Mouse (Mus musculus) c-Kit-positive CD71-positive TER-119-negative erythroid progenitor cells, embryonic 14.5 days (primary cell): ENCODE data around the gene Zdhhc1.

ENCODE experiments used
- DNase-seq: peaks from one replicate; pipeline ENCODE4 v3.0.0-alpha.2; 2013; ENCODE audit warnings: low read depth

The Zdhhc1 gene

GRCm38 (mm10) chr8:105517346-105517745 lies 20.6 kb upstream of the Zdhhc1 start:
- DNase-seq, result no peak

DNA sequence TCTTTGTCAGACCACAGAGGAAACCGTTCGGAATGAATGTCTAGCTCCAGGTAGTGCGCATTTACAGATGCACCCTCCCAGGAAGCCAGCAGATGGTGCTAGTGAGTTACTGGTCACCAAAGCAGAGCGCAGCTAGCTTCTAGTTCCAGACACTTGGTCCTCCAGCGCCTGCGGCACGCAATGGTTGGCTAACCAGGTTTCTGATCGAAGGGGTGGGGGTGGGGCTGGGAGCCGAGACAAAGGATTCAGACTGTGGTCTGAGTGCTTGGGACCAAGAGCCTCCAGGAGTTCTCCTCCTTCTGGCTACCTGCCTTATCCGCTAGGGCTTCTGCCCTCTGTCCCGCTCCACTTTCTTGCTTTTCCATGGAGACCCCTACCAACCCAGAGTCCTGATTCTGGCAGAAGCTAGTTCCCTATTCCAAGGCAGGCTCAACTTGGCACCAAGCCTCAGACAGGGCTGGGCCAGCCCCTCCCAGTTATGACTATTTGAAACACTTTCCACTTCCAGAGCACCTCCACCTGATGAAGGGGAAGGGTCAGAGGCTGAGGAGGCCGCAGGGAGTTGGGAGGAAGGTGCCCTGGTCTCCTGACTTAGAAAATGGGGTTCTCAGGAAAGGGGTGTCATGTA lies 19.4 kb upstream of the Zdhhc1 start:
- peak; percentile 66 for DNase-seq

GRCm38 (mm10) chr8:105514656-105515055 lies 18.0 kb upstream of the Zdhhc1 start:
- DNase-seq, result no peak

- DNase-seq, result no peak
These were observed 17.5 kb upstream of the Zdhhc1 start for GRCm38 (mm10) chr8:105514194-105514593.

DNA sequence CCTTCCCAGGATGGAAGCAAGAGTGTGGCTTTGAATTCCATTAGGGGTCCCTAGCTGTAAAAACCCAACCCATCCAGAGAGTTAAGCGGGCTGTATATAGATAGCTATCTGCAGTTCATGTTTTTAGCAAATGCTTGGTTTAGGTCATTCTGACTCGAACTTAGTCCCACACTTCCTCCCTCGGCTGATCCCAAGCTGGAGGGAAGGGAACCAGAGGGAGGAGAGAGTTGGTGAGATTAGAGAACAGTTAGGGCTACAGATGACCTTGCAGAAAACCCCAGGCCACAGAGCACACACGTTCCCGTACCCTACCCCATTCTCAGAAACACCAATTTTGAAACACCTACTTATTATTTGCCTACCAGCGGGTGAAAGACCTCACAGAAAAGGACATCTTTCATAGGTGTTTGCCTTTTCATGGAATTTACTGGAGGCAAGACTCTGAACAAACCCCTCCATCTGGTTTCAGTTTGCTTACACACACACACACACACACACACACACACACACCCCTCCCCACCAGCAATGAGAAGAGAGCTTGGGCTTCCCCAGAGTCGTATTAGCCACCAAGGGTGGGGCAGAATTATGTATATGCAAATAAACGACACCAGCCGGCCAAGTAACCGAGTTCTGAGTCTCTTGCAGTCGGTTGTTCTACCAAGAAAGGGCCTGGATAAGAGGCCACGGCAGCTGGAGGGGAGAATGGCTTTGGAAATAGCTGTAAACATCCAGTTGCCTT lies 13.5 kb upstream of the Zdhhc1 start:
- DNase-seq, result no peak

GRCm38 (mm10) chr8:105508758-105509157 lies 12.1 kb upstream of the Zdhhc1 start:
- no peak for DNase-seq

GRCm38 (mm10) chr8:105506977-105507376 lies 10.3 kb upstream of the Zdhhc1 start:
- no peak for DNase-seq

DNA sequence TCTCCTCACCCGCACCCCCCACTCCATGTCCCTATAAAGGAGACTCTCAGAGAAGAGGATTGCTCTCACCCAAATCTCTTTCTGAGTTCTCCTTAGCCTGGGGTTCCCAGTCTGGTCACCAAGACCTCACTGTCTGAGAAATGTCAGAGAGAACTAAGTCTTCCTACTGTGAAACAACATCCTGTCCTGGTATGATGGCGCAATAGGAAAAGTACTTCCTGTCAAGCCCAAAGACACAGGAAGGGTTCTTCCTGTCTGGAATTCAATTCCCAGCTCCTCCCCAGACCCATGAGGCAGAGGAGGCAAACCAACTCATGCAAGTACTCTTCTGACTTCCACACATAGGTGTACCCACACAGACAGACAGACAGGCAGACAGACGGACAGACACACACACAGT lies 7.9 kb upstream of the Zdhhc1 start:
- DNase-seq, result no peak

GRCm38 (mm10) chr8:105499787-105500186 lies 3.1 kb upstream of the Zdhhc1 start:
- no peak for DNase-seq

DNA sequence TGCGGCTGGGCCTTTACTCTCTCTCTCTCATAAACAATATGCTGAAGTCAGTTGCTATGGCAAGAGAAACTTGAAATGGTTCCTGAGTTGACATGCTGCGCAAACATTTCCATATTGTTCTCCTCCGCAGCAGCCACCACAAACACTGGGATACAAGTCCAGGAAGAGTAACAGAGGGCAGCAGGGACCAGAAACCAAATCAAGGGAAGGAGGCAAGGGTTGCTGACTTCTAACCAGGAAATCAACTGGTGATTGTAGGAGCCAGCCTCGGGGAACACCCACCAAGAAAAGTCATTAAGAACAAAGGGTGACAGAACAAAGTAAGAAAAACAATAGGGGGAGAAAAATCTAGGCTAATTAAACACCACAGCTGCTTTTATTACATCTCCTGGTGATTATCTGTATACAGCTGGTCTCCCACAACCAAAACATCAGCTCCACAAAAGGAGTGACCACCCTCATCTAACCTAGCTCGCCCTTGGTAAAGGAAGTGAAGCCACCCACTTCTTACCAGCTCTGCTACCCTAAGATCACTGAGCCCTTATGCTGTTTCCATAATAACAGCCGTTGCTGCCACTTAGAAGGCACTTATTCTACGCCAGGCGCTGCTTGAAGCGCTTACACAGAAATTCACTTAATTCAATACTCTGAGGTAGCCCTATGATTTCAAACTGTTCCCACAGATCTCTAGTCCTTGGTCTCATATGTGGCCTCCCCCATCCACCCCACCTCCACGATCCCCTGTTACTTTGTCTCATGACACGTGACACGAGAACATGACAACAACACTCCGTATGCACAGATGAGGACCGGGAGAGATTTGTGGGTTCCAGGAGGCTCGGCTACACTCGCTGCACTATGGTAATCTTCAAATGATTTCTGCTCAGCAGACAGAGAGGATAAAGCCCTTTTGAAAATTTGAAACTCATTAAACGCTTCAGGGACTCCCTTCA lies 1.1 kb downstream of the Zdhhc1 start:
- no peak for DNase-seq

GRCm38 (mm10) chr8:105494566-105494965 lies 2.1 kb downstream of the Zdhhc1 start:
- DNase-seq, result no peak

- DNase-seq, result no peak
These were observed 3.2 kb downstream of the Zdhhc1 start for GRCm38 (mm10) chr8:105493495-105493894.

- DNase-seq, result no peak
These were observed 7.4 kb downstream of the Zdhhc1 start for GRCm38 (mm10) chr8:105489281-105489680.

- DNase-seq, result no peak
These were observed 8.6 kb downstream of the Zdhhc1 start for GRCm38 (mm10) chr8:105488082-105488481.

GRCm38 (mm10) chr8:105484392-105484791 lies 12.3 kb downstream of the Zdhhc1 start:
- no peak for DNase-seq

- DNase-seq, result no peak
These were observed 12.7 kb downstream of the Zdhhc1 start for GRCm38 (mm10) chr8:105484030-105484368.

- DNase-seq, result no peak
These were observed 13.3 kb downstream of the Zdhhc1 start for GRCm38 (mm10) chr8:105483212-105484029.

GRCm38 (mm10) chr8:105482123-105482522 lies 14.6 kb downstream of the Zdhhc1 start:
- no peak for DNase-seq

DNA sequence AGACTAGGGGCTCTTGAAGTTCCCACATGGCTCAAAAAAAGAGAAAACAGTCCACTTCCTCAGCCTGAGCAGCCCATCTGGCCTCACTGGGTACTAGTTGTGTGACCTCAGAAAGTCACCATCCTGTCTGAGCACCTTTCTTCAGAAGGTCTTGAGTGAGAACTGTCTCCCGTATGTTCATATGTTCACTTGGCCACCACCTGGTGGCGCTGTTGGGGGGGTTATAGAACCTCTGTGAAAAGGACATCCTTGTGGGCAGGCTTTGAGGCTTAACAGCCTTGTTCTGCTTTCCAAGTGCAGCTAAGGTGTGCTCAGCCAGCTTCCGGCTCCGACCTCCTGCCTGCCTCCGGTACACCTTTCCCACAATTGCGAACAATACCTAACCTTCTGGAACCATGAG lies 15.2 kb downstream of the Zdhhc1 start:
- DNase-seq, result peak; percentile 59

DNA sequence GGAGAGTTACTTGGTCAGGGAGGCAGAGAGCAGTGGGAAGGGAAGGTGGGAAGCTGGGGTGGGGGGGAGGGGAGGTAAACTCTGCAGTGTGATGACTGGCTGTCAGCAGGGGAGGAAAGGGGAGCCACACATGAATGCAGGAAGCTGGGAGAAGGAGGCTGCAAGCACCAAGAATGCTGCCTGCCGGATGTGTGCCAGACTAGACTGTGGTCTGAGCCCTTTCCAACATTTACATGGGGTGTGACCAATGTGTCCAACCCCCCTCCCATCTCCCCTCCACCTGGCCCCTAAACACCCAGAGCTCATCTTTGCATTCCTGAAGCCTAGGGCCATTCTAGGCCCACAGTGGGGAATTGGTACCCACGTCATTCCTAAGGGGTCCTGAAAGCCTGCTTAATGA lies 15.7 kb downstream of the Zdhhc1 start:
- no peak for DNase-seq

DNA sequence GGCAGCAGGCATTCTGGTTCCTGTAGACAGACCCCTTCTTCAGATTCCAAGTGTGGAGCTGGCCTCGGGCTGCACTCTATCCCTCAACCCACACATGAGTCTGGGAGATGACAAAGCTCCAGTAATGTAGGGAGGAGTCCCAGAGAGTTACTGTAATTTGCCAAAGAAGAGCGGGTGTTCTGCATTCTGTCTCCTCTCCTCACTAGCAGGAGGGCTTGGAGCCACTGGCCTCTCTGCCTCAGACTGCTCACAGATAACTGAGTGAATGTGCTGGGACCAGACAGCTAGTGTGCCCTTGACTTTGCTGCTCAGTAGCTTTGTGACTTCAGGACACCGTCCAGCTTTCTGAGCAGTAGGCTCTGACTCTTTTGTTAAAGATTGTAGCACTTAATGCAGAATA lies 18.9 kb downstream of the Zdhhc1 start:
- DNase-seq, result no peak
